35 mouse cellular contexts compared by ENCODE assay signal in the genomic region with DNA sequence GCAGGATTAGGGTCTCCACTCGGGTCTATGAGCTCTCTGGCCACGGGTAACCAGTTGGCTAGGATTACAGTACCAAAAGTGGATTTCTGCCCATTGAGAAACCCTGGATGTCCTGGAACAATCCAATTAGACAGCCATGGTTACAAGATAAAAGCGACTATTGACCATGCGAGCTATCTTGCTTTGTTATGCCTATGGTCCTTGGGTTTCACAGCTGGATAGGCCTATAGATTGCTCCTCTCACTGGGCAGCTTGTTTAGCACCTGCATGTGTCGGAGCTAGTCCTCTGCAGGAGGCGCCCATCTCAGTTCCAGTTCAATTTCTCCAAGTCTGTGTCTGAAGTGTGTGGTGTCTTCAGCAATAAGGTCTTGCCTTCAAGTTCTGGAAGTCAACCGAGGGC.
"Had no signal": no experiment of that assay in that cellular context is flagged by ENCODE, and none has a peak within 500 bp of the region (broad histone marks: within the 10 kb centered on the region; RNA-seq: fewer than 3 reads in every experiment).

No protein-coding gene starts in this region.

- H3K4me3 ChIP-seq: heart, embryonic 10.5 days; heart, embryonic 12.5 days; heart, embryonic 13.5 days; heart, embryonic 15.5 days; hindbrain, embryonic 10.5 days; hindbrain, embryonic 13.5 days; hindbrain, embryonic 15.5 days; intestine, embryonic 15.5 days; kidney, embryonic 15.5 days; layer of hippocampus, adult 2 months; left cerebral cortex, adult 2 months had no signal

- DNase-seq: heart, postnatal 10 days; heart, postnatal 14 days; heart, postnatal 36 days; heart, postnatal 4 days; kidney, adult 11 months; kidney, adult 18-20 months; kidney, adult 2 months; kidney, adult 8-10 months; kidney, adult 9 months; kidney, postnatal 10 days; kidney, postnatal 14 days; kidney, postnatal 25 days; kidney, postnatal 36 days; kidney, postnatal 4 days; layer of hippocampus, adult 9-11 months; layer of hippocampus, postnatal 36 days had no signal

- H3K9me3 ChIP-seq: heart, embryonic 10.5 days; heart, embryonic 12.5 days; heart, embryonic 13.5 days; heart, embryonic 15.5 days; hindbrain, embryonic 10.5 days; hindbrain, embryonic 13.5 days; hindbrain, embryonic 15.5 days; intestine, embryonic 15.5 days; kidney, embryonic 15.5 days had no signal

- H3K4me2 ChIP-seq: heart, embryonic 11.5 days; heart, embryonic 12.5 days; heart, embryonic 13.5 days; heart, embryonic 15.5 days; hindbrain, embryonic 13.5 days; hindbrain, embryonic 14.5 days; hindbrain, embryonic 15.5 days; intestine, embryonic 15.5 days; kidney, embryonic 15.5 days had no signal

- H3K27me3 ChIP-seq: heart, embryonic 12.5 days; heart, embryonic 13.5 days; heart, embryonic 15.5 days; hindbrain, embryonic 13.5 days; hindbrain, embryonic 15.5 days; intestine, embryonic 15.5 days; kidney, embryonic 15.5 days had no signal

- ATAC-seq: hindbrain, embryonic 16.5 days; hindbrain, postnatal 0 days; inflammation-experienced regulatory T-cells, adult 6 months; intestine, embryonic 15.5 days; intestine, embryonic 16.5 days; intestine, postnatal 0 days had no signal

- H3K36me3 ChIP-seq: heart, embryonic 10.5 days; heart, embryonic 12.5 days; heart, embryonic 13.5 days; heart, embryonic 15.5 days; hindbrain, embryonic 10.5 days; hindbrain, embryonic 13.5 days; hindbrain, embryonic 15.5 days; intestine, embryonic 15.5 days; kidney, embryonic 15.5 days had no signal

- H3K27ac ChIP-seq: heart, embryonic 10.5 days; heart, embryonic 13.5 days; heart, embryonic 15.5 days; hindbrain, embryonic 10.5 days; hindbrain, embryonic 13.5 days; hindbrain, embryonic 14.5 days; hindbrain, embryonic 15.5 days; hindbrain, postnatal 0 days; intestine, embryonic 15.5 days; kidney, embryonic 15.5 days; kidney, postnatal 0 days; layer of hippocampus, adult 2 months; left cerebral cortex, adult 2 months had no signal

- H3K9ac ChIP-seq: heart, embryonic 12.5 days; heart, embryonic 13.5 days; heart, embryonic 15.5 days; hindbrain, embryonic 13.5 days; hindbrain, embryonic 14.5 days; hindbrain, embryonic 15.5 days; intestine, embryonic 15.5 days; kidney, embryonic 15.5 days had no signal

- H3K4me1 ChIP-seq: heart, embryonic 12.5 days; heart, embryonic 13.5 days; hindbrain, embryonic 13.5 days; hindbrain, embryonic 15.5 days; intestine, embryonic 15.5 days had no signal
